Mouse (Mus musculus) small intestine, adult 2 months (tissue): ENCODE measurements around the gene Afap1. TPM values are rescaled to one million over a fixed set of nuclear protein-coding genes. Genes with fewer than 3 reads are reported as not detected.

Source experiments
- H3K27ac ChIP-seq: fragments of 200-500 bp; 2 replicates; pipeline ENCODE4 v1.5.1; 2012; ENCODE audit warnings: low read depth, low read length, control low read depth, inconsistent platforms; ENCODE audit not compliant: insufficient read depth
- H3K27me3 ChIP-seq: fragments of 200-500 bp; 2 replicates; pipeline ENCODE4 v1.6.1; 2012; ENCODE audit warnings: mild to moderate bottlenecking, moderate library complexity, low read length, inconsistent platforms; ENCODE audit not compliant: control insufficient read depth, insufficient read depth
- H3K36me3 ChIP-seq: fragments of 200-500 bp; 2 replicates; pipeline ENCODE4 v1.6.1; 2012; ENCODE audit warnings: mild to moderate bottlenecking, low read length, control low read depth, inconsistent platforms; ENCODE audit not compliant: control insufficient read depth, insufficient read depth
- H3K4me1 ChIP-seq: fragments of 200-500 bp; 2 replicates; pipeline ENCODE4 v1.6.1; 2012; ENCODE audit warnings: low read length, inconsistent platforms, mixed read lengths; ENCODE audit not compliant: control insufficient read depth, insufficient read depth, insufficient read length
- H3K4me3 ChIP-seq: fragments of 200-500 bp; 2 replicates; pipeline ENCODE4 v1.5.1; 2012; ENCODE audit warnings: low read depth, mild to moderate bottlenecking, control low read depth, inconsistent platforms, low read length, moderate library complexity
- CTCF ChIP-seq: fragments of 200-500 bp; IDR thresholded peaks from 2 replicates; pipeline ENCODE4 v1.5.1; 2012; ENCODE audit warnings: low read depth, mild to moderate bottlenecking, control low read depth, inconsistent platforms, low read length, moderate library complexity, mixed read lengths; ENCODE audit not compliant: insufficient replicate concordance, insufficient read length; ENCODE audit errors: extremely low read depth
- POLR2A ChIP-seq: fragments of 200-500 bp; IDR thresholded peaks from 2 replicates; pipeline ENCODE4 v1.6.1; 2012; ENCODE audit warnings: low read depth, mild to moderate bottlenecking, control low read depth, inconsistent platforms, low read length, moderate library complexity
- WGBS: fragments of 180-500 bp; shearing (Covaris S2); methylation state at CpG from one replicate; pipeline ENCODE4 v1.1.7; 2018; 5-methylcytosine and 5-hydroxymethylcytosine counted together
- polyA plus RNA-seq: library from polyadenylated mRNA; depleted of rRNA; stranded (reverse); fragments of >200 nt; gene quantifications from 2 replicates; pipeline ENCODE4 v1.2.3, GENCODE M21; 2012

The Afap1 gene
- polyA plus RNA-seq, 1 experiment: 3.0 TPM

DNA sequence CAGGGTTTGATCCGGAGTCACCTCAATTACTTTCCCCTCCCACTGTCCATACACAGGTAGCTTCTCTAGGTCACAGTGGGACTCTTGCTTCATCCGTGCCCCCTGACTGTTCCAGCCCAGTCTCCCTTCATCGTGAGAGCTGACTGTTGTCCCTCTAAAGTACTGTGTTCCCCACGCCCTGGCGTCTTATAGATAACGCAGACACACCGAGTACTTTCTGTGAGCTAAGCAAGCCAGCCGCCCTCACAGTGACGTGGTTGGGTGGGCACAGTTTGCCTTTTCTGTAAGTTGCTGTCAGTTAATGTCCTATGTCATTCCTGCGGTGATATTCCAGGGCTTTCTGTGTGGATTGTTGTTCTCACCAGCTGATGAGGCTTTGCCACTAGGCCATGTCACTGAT, 39.9 kb downstream of the Afap1 start:
- Histone ChIP-seq H3K27me3 (no peaks in the 10 kb centered on the region), H3K27ac (no peak overlapping the region), H3K36me3 (no peaks in the 10 kb centered on the region), H3K4me3 (no peak overlapping the region), H3K4me1 (peaks cover 10% of the 10 kb centered on the region; the same call in 1 of the 2 replicates)
- WGBS: 79% methylated on average over 10 of the region's 10 CpGs
- TF ChIP-seq CTCF: no peak
- TF ChIP-seq POLR2A: no peak

DNA sequence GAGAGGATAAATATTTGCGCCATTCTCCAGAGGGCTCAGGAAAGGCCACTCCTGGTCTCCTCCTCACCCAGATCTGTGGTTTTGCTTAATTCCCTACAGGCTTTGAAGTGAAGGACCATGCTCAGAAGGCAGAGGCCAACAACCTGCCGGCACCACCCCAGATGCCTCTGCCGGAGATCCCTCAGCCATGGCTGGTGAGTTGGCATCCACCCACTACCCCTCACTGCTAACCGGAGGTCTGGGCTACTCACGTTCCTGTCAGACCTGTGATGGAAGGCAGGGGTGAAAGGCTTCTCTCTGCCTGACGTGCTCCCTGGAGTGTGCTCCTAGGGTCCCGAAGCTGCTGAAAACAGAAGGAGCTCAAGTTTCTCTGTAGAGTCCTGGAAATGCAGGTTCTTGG, 42.8 kb downstream of the Afap1 start:
- H3K36me3 ChIP-seq: no peaks in the 10 kb centered on the region
- H3K4me1 ChIP-seq: peaks cover 10% of the 10 kb centered on the region; the same call in 1 of the 2 replicates
- no peak for TF ChIP-seq CTCF
- H3K27me3 ChIP-seq: no peaks in the 10 kb centered on the region
- H3K4me3 ChIP-seq: no peak overlapping the region
- 87% methylated on average over 7 of the region's 7 CpGs for WGBS
- H3K27ac ChIP-seq: no peak overlapping the region

DNA sequence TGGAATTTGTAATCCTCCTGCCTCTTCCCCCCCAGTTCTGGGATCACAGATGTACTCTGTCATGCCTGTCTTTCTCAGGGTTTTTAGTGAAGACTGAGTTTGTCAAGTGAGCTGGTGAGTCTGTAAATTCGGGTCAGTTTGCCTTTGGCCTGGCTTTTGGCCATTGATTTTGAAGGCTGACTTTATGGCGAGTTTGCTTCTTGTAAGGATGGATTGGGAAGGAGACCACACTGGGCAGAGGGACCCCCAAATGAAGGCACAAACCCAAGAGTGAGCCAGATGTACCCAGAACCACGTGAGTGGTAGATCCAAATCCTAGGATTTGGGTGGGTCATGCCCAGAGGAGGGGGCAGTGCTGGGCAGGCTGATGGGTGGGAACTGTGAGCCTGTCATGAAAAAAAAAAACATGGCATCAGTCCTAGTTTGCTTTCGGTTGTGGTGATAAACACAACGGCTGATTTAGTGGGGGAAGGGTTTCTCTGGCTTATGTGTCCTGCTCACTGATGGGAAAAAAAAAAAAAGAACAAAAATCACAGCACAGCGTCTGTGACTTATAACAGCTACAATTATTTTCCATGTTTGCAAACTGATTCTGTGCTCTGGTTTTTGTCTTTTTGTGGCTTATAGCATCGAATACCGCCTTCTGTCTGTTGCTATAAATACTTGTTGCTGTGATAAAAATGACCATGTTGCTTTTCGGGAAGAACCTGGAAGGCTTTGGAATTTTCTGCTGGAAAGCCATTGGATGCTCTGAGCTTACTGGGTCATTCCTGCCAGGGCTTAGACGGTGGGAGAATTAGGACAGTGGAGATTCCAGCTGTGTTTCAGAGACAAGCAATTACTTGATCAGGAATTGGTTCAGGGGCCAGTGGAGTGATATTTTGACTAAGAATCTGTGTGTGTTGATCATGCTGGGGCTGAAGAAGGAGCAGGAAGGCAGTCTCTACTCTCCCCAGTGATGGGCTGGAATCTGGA, 45.4 kb downstream of the Afap1 start:
- WGBS: 63% methylated on average over 10 of the region's 10 CpGs
- H3K4me3 ChIP-seq: no peak overlapping the region
- TF ChIP-seq CTCF (no peak), POLR2A (no peak)
- no peaks in the 10 kb centered on the region for H3K36me3 ChIP-seq
- H3K27ac ChIP-seq: 0 out of 2 replicates have a peak overlapping the region, but pooled peaks have one; percentile 14
- H3K27me3 ChIP-seq: no peaks in the 10 kb centered on the region
- H3K4me1 ChIP-seq: no peaks in the 10 kb centered on the region

DNA sequence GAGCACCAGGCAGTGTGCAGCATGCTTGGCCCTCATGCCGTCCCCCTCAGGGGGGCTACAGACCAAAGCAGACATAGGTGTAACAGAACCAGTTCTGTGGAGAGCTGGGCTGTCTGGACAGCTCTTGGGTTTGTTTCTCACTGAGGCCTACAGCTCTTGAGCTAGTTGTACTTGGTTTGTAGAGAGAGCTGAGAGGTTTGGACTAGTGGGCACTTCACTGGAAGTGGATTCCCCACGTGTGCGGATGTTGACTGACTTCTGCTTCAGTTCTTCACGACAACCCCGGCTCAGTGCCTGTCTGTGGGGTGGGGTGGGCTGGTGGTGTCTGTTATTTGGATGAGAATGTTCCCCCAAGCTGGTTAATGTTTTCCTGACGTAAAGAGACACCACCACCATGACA, 46.8 kb downstream of the Afap1 start:
- Histone ChIP-seq H3K27ac (no peak overlapping the region), H3K4me3 (no peak overlapping the region), H3K27me3 (no peaks in the 10 kb centered on the region), H3K36me3 (no peaks in the 10 kb centered on the region), H3K4me1 (no peaks in the 10 kb centered on the region)
- TF ChIP-seq CTCF (no peak), POLR2A (no peak)
- 81% methylated on average over 6 of the region's 6 CpGs for WGBS

DNA sequence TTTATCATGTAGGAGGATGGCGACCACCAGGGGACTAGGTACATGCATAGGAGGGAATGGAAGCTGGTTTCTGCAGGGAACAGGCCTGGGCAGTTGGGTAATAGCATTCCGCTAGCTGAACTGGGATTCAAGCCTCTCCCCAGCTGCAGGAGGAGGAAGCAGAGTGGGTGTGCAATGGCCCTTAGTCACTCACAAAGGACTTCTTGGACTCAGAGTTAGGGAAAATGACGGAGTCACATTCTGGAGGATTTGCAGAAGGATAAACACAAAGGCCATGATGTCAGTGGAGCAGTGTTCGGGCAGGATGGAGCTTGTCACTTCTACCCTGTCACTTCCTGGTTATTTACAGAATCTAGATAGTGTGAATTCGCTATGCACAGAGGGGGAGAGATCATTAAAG, 50.4 kb downstream of the Afap1 start:
- no peaks in the 10 kb centered on the region for H3K36me3 ChIP-seq
- peaks cover 2% of the 10 kb centered on the region; the same call in 1 of the 2 replicates for H3K4me1 ChIP-seq
- H3K27ac ChIP-seq: 0 out of 2 replicates have a peak overlapping the region, but pooled peaks have one; percentile 2
- 79% methylated on average over 5 of the region's 5 CpGs for WGBS
- H3K4me3 ChIP-seq: no peak overlapping the region
- H3K27me3 ChIP-seq: no peaks in the 10 kb centered on the region
- TF ChIP-seq POLR2A (no peak), CTCF (no peak)

DNA sequence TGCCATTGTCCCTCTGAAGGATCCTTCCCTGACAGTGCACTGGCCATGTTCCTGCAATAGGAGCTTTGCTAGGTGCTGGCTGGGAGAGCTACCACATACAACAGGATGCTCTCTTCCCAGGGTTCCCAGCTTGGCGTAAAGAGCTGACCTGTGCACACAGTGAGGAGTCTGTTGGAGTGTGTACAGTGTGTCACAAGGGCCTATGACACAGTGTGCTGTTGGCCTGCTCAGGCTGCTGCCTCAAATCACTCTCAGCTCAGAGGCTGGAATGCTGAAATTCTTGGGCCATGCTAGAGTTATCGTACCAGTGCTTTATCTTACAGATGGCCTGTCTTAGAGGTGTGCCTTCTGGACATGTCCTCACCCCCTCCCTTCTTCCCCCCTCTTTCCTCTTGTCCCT, 53.7 kb downstream of the Afap1 start:
- Histone ChIP-seq H3K4me3 (no peak overlapping the region), H3K27me3 (no peaks in the 10 kb centered on the region), H3K36me3 (no peaks in the 10 kb centered on the region), H3K4me1 (peaks cover 2% of the 10 kb centered on the region; the same call in 1 of the 2 replicates), H3K27ac (no peak overlapping the region)
- TF ChIP-seq CTCF (no peak), POLR2A (no peak)
- 91% methylated on average over 2 of the region's 2 CpGs for WGBS

DNA sequence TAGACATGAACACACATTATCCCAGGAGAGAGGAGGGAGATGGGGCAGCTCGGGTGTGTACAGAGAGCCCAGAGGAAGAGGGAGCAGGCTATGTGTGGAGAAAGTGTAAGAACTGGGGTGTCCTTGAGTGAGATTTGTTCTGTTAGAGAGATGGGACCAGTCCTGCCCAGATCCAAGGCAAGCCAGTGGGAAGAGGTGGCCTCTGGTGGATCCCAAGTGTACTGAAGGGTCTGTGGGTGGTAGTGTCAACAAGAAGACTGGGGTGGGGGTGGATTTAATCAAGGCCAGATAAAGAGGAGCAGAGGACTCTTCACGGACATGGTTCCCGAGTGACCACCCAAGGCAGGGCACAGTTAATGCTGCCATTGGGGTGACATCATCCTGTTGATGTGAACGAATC, 54.3 kb downstream of the Afap1 start:
- H3K27me3 ChIP-seq: no peaks in the 10 kb centered on the region
- no peak overlapping the region for H3K27ac ChIP-seq
- no peak overlapping the region for H3K4me3 ChIP-seq
- no peaks in the 10 kb centered on the region for H3K36me3 ChIP-seq
- peaks cover 2% of the 10 kb centered on the region; the same call in 1 of the 2 replicates for H3K4me1 ChIP-seq
- TF ChIP-seq POLR2A (no peak), CTCF (no peak)
- WGBS: 69% methylated on average over 4 of the region's 4 CpGs
